Mouse (Mus musculus) kidney, adult 2 months (tissue): ENCODE data around the gene Piwil4.

ENCODE experiments used
- CTCF ChIP-seq: fragments of 200-500 bp; conservative IDR thresholded peaks from 2 replicates; pipeline ENCODE4 v1.5.1; 2011; ENCODE audit warnings: low read depth, mild to moderate bottlenecking, control low read depth, low read length, moderate library complexity, mixed read lengths; ENCODE audit not compliant: insufficient read depth, insufficient read length
- POLR2A ChIP-seq: fragments of 200-500 bp; IDR thresholded peaks from one replicate; pipeline ENCODE4 v1.6.1; 2011; ENCODE audit warnings: low read depth, low read length, control low read depth

GRCm38 (mm10) chr9:14663591-14663990 lies 76.9 kb downstream of the Piwil4 start:
- TF ChIP-seq CTCF (no peak), POLR2A (no peak)
